Mouse (Mus musculus) megakaryocyte, embryonic 14.5 days (primary cell): ENCODE results near the gene Pnpla7. TPM values are rescaled to one million over a fixed set of nuclear protein-coding genes. Genes with fewer than 3 reads are reported as not detected.

Source experiments
- H3K27me3 ChIP-seq: replicated peaks from 2 replicates; pipeline ENCODE3; 2012; ENCODE audit warnings: inconsistent platforms
- H3K36me3 ChIP-seq: replicated peaks from 2 replicates; pipeline ENCODE3; 2012; ENCODE audit warnings: low read length, inconsistent platforms, mixed read lengths
- H3K4me1 ChIP-seq: 2 replicates; pipeline ENCODE4 v1.6.1; 2012; ENCODE audit warnings: inconsistent platforms
- H3K4me3 ChIP-seq: replicated peaks from 2 replicates; pipeline ENCODE3; 2012; ENCODE audit warnings: moderate library complexity, mild to moderate bottlenecking, inconsistent platforms
- H3K9me3 ChIP-seq: 2 replicates; pipeline ENCODE4 v1.6.1; 2012; ENCODE audit warnings: inconsistent platforms
- FLI1 ChIP-seq: IDR thresholded peaks from 2 replicates; pipeline ENCODE4 v1.6.1; 2012; ENCODE audit warnings: low read length, inconsistent platforms, mixed read lengths
- GATA1 ChIP-seq: IDR thresholded peaks from 3 replicates; pipeline ENCODE4 v1.6.1; 2012; ENCODE audit warnings: mixed read lengths, low read length, inconsistent platforms, borderline replicate concordance
- polyA plus RNA-seq: library from polyadenylated mRNA; stranded (reverse); fragments of >175 nt; gene quantifications from 2 replicates; pipeline ENCODE4 v1.2.3, GENCODE M21; 2012; ENCODE audit warnings: low replicate concordance; ENCODE audit not compliant: insufficient read depth

Gene Pnpla7
- polyA plus RNA-seq, 1 experiment, result 7.1 TPM

GRCm38 (mm10) chr2:25094785-25095108 lies 118.9 kb downstream of the Pnpla7 start:
- TF ChIP-seq GATA1 (no peak), FLI1 (no peak)
- Histone ChIP-seq H3K9me3 (no peaks in the 10 kb centered on the region), H3K4me3 (no peak overlapping the region), H3K36me3 (no peaks in the 10 kb centered on the region), H3K27me3 (peaks cover 53% of the 10 kb centered on the region), H3K4me1 (peaks cover 48% of the 10 kb centered on the region)

GRCm38 (mm10) chr2:25095109-25095850 lies 119.4 kb downstream of the Pnpla7 start, which contains the start of gene Noxa1:
Gene Noxa1 (minus strand): TSS chr2:25095149.
- no peak for TF ChIP-seq GATA1
- no peak for TF ChIP-seq FLI1
- Histone ChIP-seq H3K4me1 (peaks cover 53% of the 10 kb centered on the region), H3K27me3 (peaks cover 48% of the 10 kb centered on the region), H3K36me3 (no peaks in the 10 kb centered on the region), H3K9me3 (no peaks in the 10 kb centered on the region), H3K4me3 (no peak within 1 kb of the TSS)

GRCm38 (mm10) chr2:25098005-25098615 lies 122.3 kb downstream of the Pnpla7 start:
- Histone ChIP-seq H3K4me3 (no peak overlapping the region), H3K27me3 (peaks cover 19% of the 10 kb centered on the region), H3K36me3 (no peaks in the 10 kb centered on the region), H3K9me3 (no peaks in the 10 kb centered on the region), H3K4me1 (peaks cover 62% of the 10 kb centered on the region)
- TF ChIP-seq FLI1 (no peak), GATA1 (no peak)

- Histone ChIP-seq H3K36me3 (no peaks in the 10 kb centered on the region), H3K9me3 (no peaks in the 10 kb centered on the region), H3K4me1 (peaks cover 70% of the 10 kb centered on the region), H3K27me3 (peaks cover 15% of the 10 kb centered on the region), H3K4me3 (no peak overlapping the region)
- no peak for TF ChIP-seq FLI1
- TF ChIP-seq GATA1, result no peak
These were observed 123.1 kb downstream of the Pnpla7 start for GRCm38 (mm10) chr2:25098956-25099355.

DNA sequence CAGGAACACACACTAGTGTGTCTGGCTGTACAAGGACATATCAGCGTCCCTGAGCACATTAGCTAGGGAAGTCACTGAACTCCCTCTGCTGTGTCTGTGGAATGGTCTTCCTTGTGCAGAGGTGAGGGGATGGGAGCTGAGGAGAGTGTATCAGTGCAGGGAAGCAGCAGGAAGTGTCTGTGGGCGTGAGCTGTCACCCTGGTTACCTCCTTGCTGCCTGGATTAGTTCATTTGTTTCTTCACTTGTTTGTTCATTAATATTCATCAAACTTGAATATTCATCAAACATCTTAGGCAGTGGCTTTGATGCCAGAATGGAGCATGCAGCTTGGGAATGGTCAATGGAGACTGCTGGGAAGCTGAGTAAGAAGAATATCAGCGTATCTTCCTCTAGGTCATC lies 123.9 kb downstream of the Pnpla7 start:
- Histone ChIP-seq H3K27me3 (peaks cover 8% of the 10 kb centered on the region), H3K36me3 (no peaks in the 10 kb centered on the region), H3K9me3 (no peaks in the 10 kb centered on the region), H3K4me3 (peak overlapping the region; percentile 50), H3K4me1 (peaks cover 73% of the 10 kb centered on the region)
- TF ChIP-seq GATA1, result no peak
- TF ChIP-seq FLI1, result no peak

Other genes with a start within 250 kb of the Pnpla7 start
- gene Cacna1b, start 212.9 kb upstream of the Pnpla7 start, polyA plus RNA-seq, result 0.06 TPM in 1 of 2 replicates, not detected in the other
- gene Ehmt1, start 56.4 kb upstream of the Pnpla7 start, polyA plus RNA-seq, result 20.7 and 41.8 TPM in 2 replicates
- 61.7 and 82.8 TPM in 2 replicates for gene Arrdc1, start 40.8 kb upstream of the Pnpla7 start, polyA plus RNA-seq
- gene Zmynd19, start 26.2 kb upstream of the Pnpla7 start, polyA plus RNA-seq, result 2.9 and 5.7 TPM in 2 replicates
- gene Dph7, start 13.6 kb upstream of the Pnpla7 start, polyA plus RNA-seq, result 10.2 and 14.3 TPM in 2 replicates
- 26.6 and 65.1 TPM in 2 replicates for gene Mrpl41, start 935 bp upstream of the Pnpla7 start, polyA plus RNA-seq
- 24.0 and 32.1 TPM in 2 replicates for gene Nsmf, start 78.3 kb downstream of the Pnpla7 start, polyA plus RNA-seq
- gene Entpd8, start 104.3 kb downstream of the Pnpla7 start, polyA plus RNA-seq, result not detected in 2 replicates
- gene Noxa1, start 119.1 kb downstream of the Pnpla7 start, polyA plus RNA-seq, result not detected in 2 replicates
- 7.9 and 8.1 TPM in 2 replicates for gene Nrarp, start 204.7 kb downstream of the Pnpla7 start, polyA plus RNA-seq
- 10.3 and 14.6 TPM in 2 replicates for gene Tor4a, start 220.9 kb downstream of the Pnpla7 start, polyA plus RNA-seq
- gene Nelfb, start 235.5 kb downstream of the Pnpla7 start, polyA plus RNA-seq, result 22.9 and 24.0 TPM in 2 replicates
- gene Stpg3, start 238.6 kb downstream of the Pnpla7 start, polyA plus RNA-seq, result 0.08 and 1.5 TPM in 2 replicates
- not detected in 2 replicates for gene Fam166a, start 242.7 kb downstream of the Pnpla7 start, polyA plus RNA-seq
- gene Tubb4b, start 248.7 kb downstream of the Pnpla7 start, polyA plus RNA-seq, result 264 and 365 TPM in 2 replicates